Mouse (Mus musculus): ENCODE data around the gene Gm9913. TPM values are rescaled to one million over a fixed set of nuclear protein-coding genes. Genes with fewer than 3 reads are reported as not detected.

The Gm9913 gene
- 0.16 and 0.51 TPM in 2 replicates for polyA plus RNA-seq (2015; fragmentation: Nextera tagmentation; extraction: Ambion mirVana)

DNA sequence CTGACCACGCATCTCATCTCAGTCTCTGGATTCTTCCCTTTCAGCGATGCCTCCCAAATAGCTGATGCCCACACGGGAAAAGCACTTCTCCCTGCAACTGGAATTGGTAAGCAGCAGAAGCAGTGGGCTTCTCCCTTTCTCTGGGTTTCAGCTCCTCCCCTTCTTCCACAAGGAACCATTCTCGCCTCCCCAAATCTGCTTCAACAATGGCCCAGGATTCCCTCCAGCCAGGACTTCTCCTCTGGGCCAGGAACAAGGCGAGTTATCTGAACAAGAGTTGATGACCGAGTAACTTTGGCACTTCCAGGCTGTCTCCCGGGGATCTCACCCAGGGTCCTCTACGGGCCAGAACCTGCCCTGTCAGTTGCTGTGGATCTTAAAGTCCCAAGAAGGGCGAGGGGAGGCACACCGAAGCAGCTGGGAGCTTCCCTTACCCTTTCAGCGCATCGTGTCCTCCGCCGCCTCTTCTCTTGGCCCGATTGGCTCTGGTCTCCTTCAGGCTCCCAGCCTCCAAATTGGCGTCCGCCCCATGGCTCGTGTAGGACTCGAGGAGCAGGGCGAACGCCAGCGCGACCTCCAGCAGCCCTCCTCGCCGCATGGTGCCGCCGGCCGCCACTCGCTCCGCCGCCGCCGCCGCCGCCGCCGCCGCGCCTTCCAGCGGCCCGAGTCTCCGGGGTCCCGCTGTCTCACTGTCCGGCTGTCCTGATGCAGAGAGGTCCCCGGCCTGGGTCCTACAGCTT is at the start of gene Gm9913:
Gene Gm9913 (plus strand): TSS at position 84 of the 740 bp plus-strand sequence.
- peak within 1 kb of the TSS; percentile 73 for H3K4me2 ChIP-seq (ENCODE audit: low read depth, low read length)
- peaks cover 14% of the 10 kb centered on the region for H3K27me3 ChIP-seq (replicated peaks; ENCODE audit: control insufficient read depth, insufficient read depth, low read length)
- peak; percentile 35 for ATAC-seq
- peak within 1 kb of the TSS; percentile 82 for H3K9ac ChIP-seq (ENCODE audit: low read depth, low read length)
- under 1% methylated on average over 40 of the region's 45 CpGs for WGBS
- peak within 1 kb of the TSS; percentile 73 for H3K4me3 ChIP-seq (ENCODE audit: low read length)
- H3K27ac ChIP-seq (ENCODE audit: low read length), result peak within 1 kb of the TSS; percentile 93
- H3K36me3 ChIP-seq (ENCODE audit: control insufficient read depth, insufficient read depth, low read length), result no peaks in the 10 kb centered on the region
- H3K4me1 ChIP-seq (ENCODE audit: control insufficient read depth, insufficient read depth, low read length), result 0 out of 2 replicates have a peak, but pooled peaks cover 2% of the 10 kb centered on the region
- no peaks in the 10 kb centered on the region for H3K9me3 ChIP-seq (ENCODE audit: control insufficient read depth, low read length)

DNA sequence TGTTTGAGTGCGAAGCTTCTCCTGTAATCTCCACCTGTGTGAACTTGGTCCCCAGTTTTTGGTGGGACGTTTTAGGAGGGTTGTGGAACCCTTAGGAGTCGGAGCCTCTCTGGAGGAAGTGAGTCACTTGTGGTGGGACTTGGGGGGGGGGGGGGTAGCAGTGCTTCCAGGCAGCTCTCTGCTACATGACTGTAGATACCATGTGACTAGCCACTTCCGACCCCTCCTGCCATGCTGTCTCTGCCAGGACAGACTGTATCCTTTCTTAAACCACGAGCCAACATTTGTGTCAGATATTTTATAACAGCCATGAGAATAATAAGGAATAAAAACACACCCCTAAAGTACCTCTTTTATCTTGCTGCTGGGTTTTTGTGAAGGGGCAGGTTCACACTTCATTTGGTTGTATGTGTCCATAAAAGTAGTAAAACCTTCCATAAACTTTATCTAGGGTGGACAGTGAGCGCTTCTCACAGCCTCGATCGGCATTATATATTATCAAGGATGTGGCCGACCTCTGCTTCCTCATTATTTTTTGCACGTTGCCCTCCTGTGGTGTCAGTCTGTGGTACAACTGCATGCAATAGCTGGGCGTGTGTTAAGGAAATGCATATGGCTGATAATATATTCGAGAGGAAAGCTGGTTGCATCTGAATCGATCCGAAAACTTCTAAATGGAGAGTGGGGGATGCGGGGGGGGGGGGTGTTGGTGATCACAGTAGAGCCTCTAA is 48.7 kb upstream of the Gm9913 start:
- no peaks in the 10 kb centered on the region for H3K27me3 ChIP-seq (replicated peaks; ENCODE audit: control insufficient read depth, insufficient read depth, low read length)
- no peaks in the 10 kb centered on the region; the same call in 1 of the 2 replicates for H3K4me1 ChIP-seq (ENCODE audit: control insufficient read depth, insufficient read depth, low read length)
- WGBS, result 77% methylated on average over 15 of the region's 15 CpGs
- no peaks in the 10 kb centered on the region for H3K36me3 ChIP-seq (ENCODE audit: control insufficient read depth, insufficient read depth, low read length)
- no peak overlapping the region for H3K4me3 ChIP-seq (ENCODE audit: low read length)
- ATAC-seq, result no peak
- H3K9ac ChIP-seq (ENCODE audit: low read depth, low read length), result no peak overlapping the region
- H3K4me2 ChIP-seq (ENCODE audit: low read depth, low read length), result no peak overlapping the region
- no peak overlapping the region for H3K27ac ChIP-seq (ENCODE audit: low read length)
- no peaks in the 10 kb centered on the region for H3K9me3 ChIP-seq (ENCODE audit: control insufficient read depth, low read length)

DNA sequence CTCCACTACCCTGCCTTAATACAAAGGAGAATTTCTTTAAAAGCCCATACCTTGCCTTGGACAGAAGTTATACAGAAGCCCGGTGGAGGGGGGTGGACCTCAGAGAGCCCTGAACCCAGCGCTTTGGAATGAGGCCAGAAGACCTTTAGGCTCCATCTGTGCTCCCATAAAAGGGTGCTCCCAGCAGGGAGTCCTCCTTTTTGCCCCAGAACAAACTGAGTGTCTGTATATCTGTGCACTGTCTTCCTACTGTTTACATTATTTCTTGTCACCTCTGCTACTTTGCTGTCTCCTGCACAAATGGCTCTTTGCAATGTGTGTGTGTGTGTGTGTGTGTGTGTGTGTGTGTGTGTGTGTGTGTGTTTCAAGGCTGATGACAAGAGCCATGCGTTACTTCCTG is 45.8 kb upstream of the Gm9913 start:
- 0 out of 2 replicates have a peak overlapping the region, but pooled peaks have one; percentile 16 for H3K27ac ChIP-seq (ENCODE audit: low read length)
- 39% methylated on average over 3 of the region's 3 CpGs for WGBS
- ATAC-seq, result peak; percentile 36
- H3K4me1 ChIP-seq (ENCODE audit: control insufficient read depth, insufficient read depth, low read length), result no peaks in the 10 kb centered on the region; the same call in 1 of the 2 replicates
- H3K9ac ChIP-seq (ENCODE audit: low read depth, low read length), result no peak overlapping the region
- H3K4me3 ChIP-seq (ENCODE audit: low read length), result no peak overlapping the region
- no peaks in the 10 kb centered on the region for H3K27me3 ChIP-seq (replicated peaks; ENCODE audit: control insufficient read depth, insufficient read depth, low read length)
- H3K4me2 ChIP-seq (ENCODE audit: low read depth, low read length), result no peak overlapping the region
- no peaks in the 10 kb centered on the region for H3K9me3 ChIP-seq (ENCODE audit: control insufficient read depth, low read length)
- H3K36me3 ChIP-seq (ENCODE audit: control insufficient read depth, insufficient read depth, low read length), result no peaks in the 10 kb centered on the region

DNA sequence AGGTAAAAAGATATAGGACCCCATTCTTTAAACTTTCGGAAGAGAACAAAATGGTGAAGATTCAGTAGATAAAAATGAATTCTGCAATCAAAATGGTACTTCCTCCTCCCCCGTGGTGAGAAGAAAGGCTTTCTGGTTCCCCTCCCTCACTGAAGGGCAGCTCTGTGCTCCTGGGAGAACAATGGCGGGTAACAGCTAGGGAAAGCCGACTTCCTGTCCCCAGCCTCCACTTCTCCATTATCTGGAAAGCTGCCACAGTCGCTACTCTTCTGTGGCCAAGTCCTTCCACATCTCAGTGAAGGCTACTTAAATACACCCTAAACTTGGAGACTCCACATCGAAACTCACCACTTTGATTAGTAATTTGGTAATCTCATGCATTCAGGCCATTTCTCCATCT is 40.9 kb upstream of the Gm9913 start:
- no peak for ATAC-seq
- no peaks in the 10 kb centered on the region for H3K27me3 ChIP-seq (replicated peaks; ENCODE audit: control insufficient read depth, insufficient read depth, low read length)
- no peaks in the 10 kb centered on the region for H3K36me3 ChIP-seq (ENCODE audit: control insufficient read depth, insufficient read depth, low read length)
- 84% methylated on average over 6 of the region's 6 CpGs for WGBS
- no peak overlapping the region for H3K4me3 ChIP-seq (ENCODE audit: low read length)
- no peak overlapping the region for H3K9ac ChIP-seq (ENCODE audit: low read depth, low read length)
- no peak overlapping the region for H3K27ac ChIP-seq (ENCODE audit: low read length)
- no peaks in the 10 kb centered on the region for H3K9me3 ChIP-seq (ENCODE audit: control insufficient read depth, low read length)
- no peak overlapping the region for H3K4me2 ChIP-seq (ENCODE audit: low read depth, low read length)
- no peaks in the 10 kb centered on the region; the same call in 1 of the 2 replicates for H3K4me1 ChIP-seq (ENCODE audit: control insufficient read depth, insufficient read depth, low read length)

DNA sequence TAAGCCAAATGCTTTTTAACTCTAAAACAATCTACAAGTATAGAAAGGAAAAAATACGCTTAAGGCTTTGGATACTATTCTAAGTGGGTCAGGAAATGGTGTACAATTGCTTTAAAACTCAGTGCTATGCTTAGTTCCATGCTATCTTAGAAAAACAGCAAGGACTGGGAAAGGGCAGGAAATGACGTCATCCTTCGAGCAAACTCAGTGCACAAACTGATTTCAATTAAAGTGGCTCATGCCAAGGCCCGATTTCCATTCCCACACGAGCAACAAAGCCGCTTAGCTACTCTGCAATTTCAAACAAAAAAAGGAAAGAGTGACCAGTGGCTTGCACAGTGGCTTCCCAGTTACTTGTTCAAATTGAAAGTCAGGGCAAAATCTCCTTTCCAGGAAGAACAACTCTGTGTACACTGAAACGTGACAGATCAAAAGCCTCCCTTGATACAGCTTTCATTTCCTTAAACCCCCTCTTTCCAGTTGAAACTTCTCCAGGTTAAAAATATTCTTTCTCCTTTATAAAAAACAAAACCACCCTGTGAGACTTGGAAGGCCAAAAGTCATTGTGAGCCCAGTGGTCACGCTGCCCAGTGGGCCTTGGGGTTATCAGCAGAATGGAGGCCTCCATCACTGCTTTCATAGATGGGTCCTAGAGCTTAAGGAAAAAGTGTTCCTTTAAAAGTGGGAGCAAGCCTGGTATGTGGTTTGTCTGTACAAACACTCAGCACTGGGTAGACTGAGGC is 34.2 kb upstream of the Gm9913 start:
- Histone ChIP-seq H3K4me2 (ENCODE audit: low read depth, low read length) (no peak overlapping the region), H3K4me1 (ENCODE audit: control insufficient read depth, insufficient read depth, low read length) (peaks cover 7% of the 10 kb centered on the region; the same call in 1 of the 2 replicates), H3K36me3 (ENCODE audit: control insufficient read depth, insufficient read depth, low read length) (no peaks in the 10 kb centered on the region), H3K9me3 (ENCODE audit: control insufficient read depth, low read length) (no peaks in the 10 kb centered on the region), H3K27me3 (replicated peaks; ENCODE audit: control insufficient read depth, insufficient read depth, low read length) (no peaks in the 10 kb centered on the region), H3K9ac (ENCODE audit: low read depth, low read length) (no peak overlapping the region), H3K4me3 (ENCODE audit: low read length) (no peak overlapping the region), H3K27ac (ENCODE audit: low read length) (peak overlapping the region; percentile 31; the same call in 1 of the 2 replicates)
- no peak for ATAC-seq
- 55% methylated on average over 8 of the region's 8 CpGs for WGBS

DNA sequence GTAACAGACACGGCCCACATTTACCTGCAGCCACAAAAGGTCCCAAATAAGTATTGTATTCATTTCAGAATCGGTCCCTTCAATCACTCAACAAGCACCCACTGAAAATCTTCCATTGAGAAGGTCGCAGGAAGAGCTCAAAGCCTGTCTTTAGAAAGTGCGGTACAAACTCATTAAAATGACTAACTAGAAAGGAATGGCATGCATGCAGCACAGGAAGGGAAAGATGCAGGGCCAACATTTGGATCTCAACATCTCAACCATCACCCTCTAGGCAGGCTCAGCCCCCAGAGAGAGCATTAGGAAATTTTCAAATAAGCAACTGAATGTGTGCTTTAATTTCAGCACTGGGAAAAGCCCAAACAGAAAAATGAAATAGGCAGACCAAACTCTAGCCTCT is 33.2 kb upstream of the Gm9913 start:
- Histone ChIP-seq H3K36me3 (ENCODE audit: control insufficient read depth, insufficient read depth, low read length) (no peaks in the 10 kb centered on the region), H3K27ac (ENCODE audit: low read length) (no peak overlapping the region), H3K4me1 (ENCODE audit: control insufficient read depth, insufficient read depth, low read length) (peaks cover 11% of the 10 kb centered on the region; the same call in 1 of the 2 replicates), H3K4me2 (ENCODE audit: low read depth, low read length) (no peak overlapping the region), H3K9ac (ENCODE audit: low read depth, low read length) (no peak overlapping the region), H3K4me3 (ENCODE audit: low read length) (no peak overlapping the region), H3K9me3 (ENCODE audit: control insufficient read depth, low read length) (no peaks in the 10 kb centered on the region), H3K27me3 (replicated peaks; ENCODE audit: control insufficient read depth, insufficient read depth, low read length) (no peaks in the 10 kb centered on the region)
- WGBS, result 84% methylated on average over 4 of the region's 4 CpGs
- ATAC-seq, result no peak

DNA sequence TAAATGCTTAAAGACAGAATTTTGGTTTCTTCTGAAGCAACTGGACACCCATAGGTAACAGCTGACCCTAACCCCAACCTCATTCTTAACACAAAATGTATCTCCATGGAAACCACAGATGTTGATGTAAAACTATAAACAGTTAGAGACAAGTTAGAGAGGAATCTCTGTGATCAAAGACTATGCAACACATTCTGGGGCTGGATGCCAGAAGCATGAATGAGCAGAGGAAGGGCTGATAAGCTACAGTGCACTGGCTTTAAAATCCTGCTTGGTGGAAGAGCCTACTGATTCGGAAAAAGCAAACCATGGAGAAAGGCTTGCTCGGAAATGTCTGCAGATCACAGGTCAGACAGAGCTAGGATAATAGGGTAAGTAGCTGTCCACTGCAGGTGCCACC is 31.7 kb upstream of the Gm9913 start:
- Histone ChIP-seq H3K27ac (ENCODE audit: low read length) (no peak overlapping the region), H3K36me3 (ENCODE audit: control insufficient read depth, insufficient read depth, low read length) (no peaks in the 10 kb centered on the region), H3K4me1 (ENCODE audit: control insufficient read depth, insufficient read depth, low read length) (peaks cover 11% of the 10 kb centered on the region; the same call in 1 of the 2 replicates), H3K4me2 (ENCODE audit: low read depth, low read length) (no peak overlapping the region), H3K27me3 (replicated peaks; ENCODE audit: control insufficient read depth, insufficient read depth, low read length) (no peaks in the 10 kb centered on the region), H3K4me3 (ENCODE audit: low read length) (no peak overlapping the region), H3K9me3 (ENCODE audit: control insufficient read depth, low read length) (no peaks in the 10 kb centered on the region), H3K9ac (ENCODE audit: low read depth, low read length) (no peak overlapping the region)
- ATAC-seq, result no peak
- 55% methylated on average over 2 of the region's 2 CpGs for WGBS

DNA sequence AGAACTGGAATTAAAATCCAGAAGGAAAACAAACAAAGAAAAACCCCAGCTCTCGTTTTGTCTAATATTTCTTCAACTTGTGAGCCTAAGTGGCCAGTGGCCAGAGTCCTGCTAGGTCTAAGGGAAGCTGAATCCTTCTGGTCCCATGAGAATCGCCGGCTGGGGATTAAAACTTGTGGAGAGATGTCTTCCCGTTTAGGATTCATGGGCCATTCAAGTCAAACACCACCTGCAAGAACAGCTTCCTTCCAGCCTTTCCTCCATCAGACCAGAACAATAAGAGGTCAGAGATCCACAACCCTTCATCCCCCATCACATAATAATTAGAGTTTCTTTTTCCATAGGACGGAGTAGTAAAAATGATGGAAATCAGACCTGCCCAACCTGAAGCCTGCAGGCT is 30.2 kb upstream of the Gm9913 start:
- 70% methylated on average over 5 of the region's 5 CpGs for WGBS
- Histone ChIP-seq H3K27ac (ENCODE audit: low read length) (no peak overlapping the region), H3K9ac (ENCODE audit: low read depth, low read length) (no peak overlapping the region), H3K36me3 (ENCODE audit: control insufficient read depth, insufficient read depth, low read length) (no peaks in the 10 kb centered on the region), H3K4me1 (ENCODE audit: control insufficient read depth, insufficient read depth, low read length) (peaks cover 11% of the 10 kb centered on the region; the same call in 1 of the 2 replicates), H3K4me2 (ENCODE audit: low read depth, low read length) (no peak overlapping the region), H3K4me3 (ENCODE audit: low read length) (no peak overlapping the region), H3K27me3 (replicated peaks; ENCODE audit: control insufficient read depth, insufficient read depth, low read length) (no peaks in the 10 kb centered on the region), H3K9me3 (ENCODE audit: control insufficient read depth, low read length) (no peaks in the 10 kb centered on the region)
- no peak for ATAC-seq

DNA sequence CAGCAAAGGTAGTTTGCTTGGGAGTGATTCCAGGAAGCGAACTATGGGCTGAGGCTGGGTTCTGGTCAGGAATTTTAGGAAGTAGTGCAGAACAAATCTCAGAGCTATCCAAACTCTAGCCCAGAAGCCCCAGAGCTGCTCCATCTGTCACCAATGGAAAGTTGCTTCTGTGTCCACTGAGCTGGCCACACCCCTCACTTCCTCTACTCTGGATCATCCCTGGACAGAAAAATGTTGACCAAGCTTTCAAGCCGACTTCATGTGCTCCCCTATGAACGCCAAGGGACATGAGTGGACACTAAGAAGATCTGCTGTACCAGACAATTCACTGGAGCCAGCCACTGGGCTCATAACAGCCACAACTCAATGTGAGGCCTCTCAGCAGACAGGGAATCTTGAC is 28.7 kb upstream of the Gm9913 start:
- 67% methylated on average over 3 of the region's 3 CpGs for WGBS
- Histone ChIP-seq H3K9ac (ENCODE audit: low read depth, low read length) (no peak overlapping the region), H3K27me3 (replicated peaks; ENCODE audit: control insufficient read depth, insufficient read depth, low read length) (no peaks in the 10 kb centered on the region), H3K4me1 (ENCODE audit: control insufficient read depth, insufficient read depth, low read length) (peaks cover 16% of the 10 kb centered on the region; the same call in 1 of the 2 replicates), H3K4me3 (ENCODE audit: low read length) (no peak overlapping the region), H3K36me3 (ENCODE audit: control insufficient read depth, insufficient read depth, low read length) (no peaks in the 10 kb centered on the region), H3K27ac (ENCODE audit: low read length) (no peak overlapping the region; the same call in 1 of the 2 replicates), H3K9me3 (ENCODE audit: control insufficient read depth, low read length) (no peaks in the 10 kb centered on the region), H3K4me2 (ENCODE audit: low read depth, low read length) (no peak overlapping the region)
- ATAC-seq, result no peak
